Comparison of ENCODE assay signal across 17 mouse cellular contexts in the genomic region with DNA sequence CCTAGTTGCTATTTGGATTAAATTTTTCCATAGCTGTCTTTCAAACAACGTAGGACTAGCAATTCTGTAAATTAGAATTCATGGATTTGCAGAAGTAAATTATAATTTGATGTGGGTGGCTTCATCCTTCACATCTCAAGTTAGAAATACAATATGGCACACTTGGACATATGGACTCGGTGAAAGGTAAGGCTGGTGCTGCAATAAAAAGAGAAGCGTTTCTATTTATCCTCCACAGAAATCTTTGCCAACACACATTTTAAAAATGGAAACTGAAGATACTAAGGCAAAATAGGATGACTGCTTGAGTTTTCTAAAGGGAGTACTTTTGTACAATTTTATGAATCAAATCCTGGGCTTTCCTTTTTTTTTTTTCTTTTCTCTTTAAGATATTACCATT.
"Had no signal": no experiment of that assay in that cellular context is flagged by ENCODE, and none has a peak within 500 bp of the region (broad histone marks: within the 10 kb centered on the region; RNA-seq: fewer than 3 reads in every experiment).

No protein-coding gene starts in this region.

- DNase-seq: left cerebral cortex, postnatal 4 days; liver; liver, embryonic 13.5 days; liver, postnatal 0 days; lung, adult 18-20 months; lung, adult 2 months; lung, embryonic 14.5 days; lung, postnatal 10 days; lung, postnatal 14 days; lung, postnatal 36 days; lung, postnatal 4 days; midbrain, embryonic 14.5 days had no signal

- ATAC-seq: liver, embryonic 12.5 days; liver, postnatal 0 days; lung, postnatal 0 days; midbrain, embryonic 13.5 days; midbrain, embryonic 15.5 days; midbrain, embryonic 16.5 days had no signal
